Mouse (Mus musculus) layer of hippocampus, adult 9-10 months (tissue): ENCODE measurements around the gene Mbnl2.

Source experiments
- DNase-seq: peaks from one replicate; pipeline ENCODE4 v3.0.0; 2022; ENCODE audit warnings: low spot score

Gene Mbnl2

DNA sequence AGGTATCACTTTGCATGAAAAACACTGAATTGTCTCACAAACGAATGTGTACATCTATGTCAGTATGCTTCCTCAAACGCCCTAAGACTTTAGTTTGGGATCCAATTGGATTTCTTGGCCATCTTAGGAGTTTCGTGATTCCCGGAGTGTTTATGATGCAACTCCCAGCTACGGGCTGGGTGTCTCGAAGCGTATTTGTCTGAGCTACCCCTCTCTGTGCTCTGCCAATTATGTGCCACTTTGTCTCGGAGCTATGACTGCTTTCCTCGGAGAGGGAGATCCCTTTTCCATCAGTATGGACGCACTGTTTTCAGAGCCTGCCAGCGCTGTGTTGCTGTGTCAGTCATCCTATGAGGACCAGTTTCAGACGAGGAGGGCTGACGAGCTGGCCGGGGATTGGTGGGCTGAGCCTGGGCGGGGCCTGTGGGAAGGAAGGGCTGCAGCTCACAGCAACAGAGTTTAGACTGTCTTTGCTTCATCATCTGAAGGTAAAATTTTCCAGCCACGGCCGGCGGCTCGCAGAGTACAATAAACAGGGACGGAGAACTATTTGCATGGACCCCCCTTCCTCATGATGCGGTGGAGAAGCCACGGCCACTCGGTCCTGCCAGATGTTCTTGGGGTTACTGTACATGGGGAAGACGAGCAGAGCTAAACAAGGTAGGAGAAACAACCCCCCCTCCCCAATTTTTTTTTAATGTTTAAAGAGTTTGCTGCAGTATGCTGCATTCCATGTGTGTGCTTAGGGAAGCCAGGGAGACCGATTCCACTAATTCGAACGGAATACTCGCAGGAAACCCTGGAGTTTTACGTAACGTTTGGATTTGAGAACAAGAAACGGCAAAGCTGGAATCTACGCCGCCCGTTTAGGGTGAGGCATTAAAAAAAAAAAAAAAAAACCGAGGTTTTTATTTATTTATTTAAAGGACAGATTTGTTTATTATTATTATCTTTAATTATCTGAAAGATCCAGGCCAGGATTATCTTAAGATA is at the start of gene Mbnl2:
Gene Mbnl2 (plus strand): TSS at position 424 of the 993 bp plus-strand sequence.
- DNase-seq, result peak; percentile 86

DNA sequence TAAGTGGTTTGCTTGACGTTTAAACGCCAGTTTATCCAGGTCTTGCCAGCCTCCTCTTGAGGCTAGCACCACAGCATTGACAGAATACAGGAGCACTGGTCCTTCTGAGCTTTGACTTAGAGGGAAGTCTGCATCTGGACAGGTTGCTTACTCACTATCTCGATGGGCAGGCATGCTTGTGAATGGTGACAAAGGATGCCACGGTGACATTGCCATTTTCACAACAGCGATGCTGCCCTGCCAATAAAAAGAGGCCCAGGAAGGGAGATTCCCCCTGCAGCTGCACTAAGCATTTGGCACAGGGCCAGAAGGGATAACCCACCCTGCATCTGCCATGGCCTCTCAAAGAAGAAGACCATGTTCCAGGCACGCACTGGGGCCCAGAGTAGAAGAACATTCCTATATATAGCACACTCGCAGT is 43.4 kb upstream of the Mbnl2 start:
- no peak for DNase-seq

DNA sequence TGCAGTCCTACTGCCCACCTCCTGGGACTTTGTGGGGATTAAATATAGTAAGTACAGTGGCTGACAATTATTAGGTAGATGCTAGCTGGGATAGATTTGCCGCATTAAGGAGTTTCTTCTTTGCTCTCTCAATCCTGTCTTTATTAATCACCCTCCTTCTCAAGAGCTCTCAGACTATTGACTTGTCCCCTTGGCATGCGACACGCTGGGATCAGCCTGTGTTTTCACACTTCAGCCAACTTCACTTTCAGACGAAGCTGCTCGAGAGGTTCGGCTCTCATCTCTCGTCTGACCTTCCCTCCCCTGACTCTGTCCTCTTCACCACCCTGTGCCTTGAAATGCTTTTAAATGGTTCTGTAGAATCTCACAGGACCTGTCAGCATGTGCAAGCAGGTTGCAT is 39.9 kb upstream of the Mbnl2 start:
- DNase-seq, result no peak

DNA sequence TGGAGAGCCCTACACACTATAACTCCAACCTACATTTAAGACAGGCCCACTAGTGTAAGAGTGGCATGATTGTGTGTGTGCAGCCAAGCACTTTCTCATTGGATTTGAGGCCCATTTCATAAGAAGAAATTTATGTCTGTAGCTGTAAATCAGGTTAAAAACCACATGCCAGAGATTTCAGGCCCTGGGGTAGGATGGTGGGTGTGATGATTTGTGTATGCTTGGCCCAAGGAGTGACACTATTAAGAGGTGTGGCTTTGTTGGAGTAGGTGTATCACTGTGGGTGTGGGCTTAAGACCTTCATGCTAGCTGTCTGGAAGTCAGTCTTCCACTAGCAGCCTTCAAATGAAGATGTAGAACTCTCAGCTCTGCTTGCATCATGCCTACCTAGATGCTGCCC is 37.0 kb upstream of the Mbnl2 start:
- no peak for DNase-seq

DNA sequence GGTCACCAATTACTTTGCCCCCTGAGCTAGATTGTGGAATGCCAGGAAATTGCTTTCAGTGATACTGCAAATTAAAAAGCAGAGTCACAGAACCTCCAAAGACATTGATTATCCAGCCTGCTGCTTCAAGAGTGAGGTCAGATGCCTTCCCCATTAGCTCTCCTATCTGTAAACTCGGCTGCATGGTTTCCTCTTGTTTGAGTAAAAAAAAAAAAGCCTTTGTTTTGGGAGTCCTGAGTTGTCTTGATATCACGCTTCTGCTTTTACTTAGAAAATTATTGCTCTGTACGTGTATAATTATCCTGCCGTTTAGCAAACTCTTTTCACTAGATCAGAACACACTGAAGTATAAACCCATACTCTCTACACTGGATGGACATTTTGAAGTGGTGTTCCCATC is 35.3 kb upstream of the Mbnl2 start:
- DNase-seq, result no peak

DNA sequence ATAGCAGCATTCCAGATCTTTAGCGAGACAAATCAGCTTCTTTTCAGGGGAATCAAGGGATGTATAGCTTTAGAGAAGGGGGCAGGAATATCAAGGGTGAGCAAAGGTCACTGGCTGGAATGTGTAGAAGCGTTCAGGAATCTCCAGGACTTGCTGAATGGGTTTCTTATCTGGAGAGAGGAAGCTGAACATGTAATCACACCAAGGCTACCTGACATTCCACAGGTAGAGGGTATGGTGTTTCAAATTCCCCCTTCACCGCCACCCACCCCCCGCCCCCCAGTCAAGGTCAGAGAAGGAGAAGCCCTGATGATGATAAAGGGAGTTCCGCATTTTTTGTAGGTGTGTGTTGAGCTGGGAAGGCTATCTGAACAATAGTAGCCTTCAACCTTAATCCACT is 32.8 kb upstream of the Mbnl2 start:
- DNase-seq, result no peak

DNA sequence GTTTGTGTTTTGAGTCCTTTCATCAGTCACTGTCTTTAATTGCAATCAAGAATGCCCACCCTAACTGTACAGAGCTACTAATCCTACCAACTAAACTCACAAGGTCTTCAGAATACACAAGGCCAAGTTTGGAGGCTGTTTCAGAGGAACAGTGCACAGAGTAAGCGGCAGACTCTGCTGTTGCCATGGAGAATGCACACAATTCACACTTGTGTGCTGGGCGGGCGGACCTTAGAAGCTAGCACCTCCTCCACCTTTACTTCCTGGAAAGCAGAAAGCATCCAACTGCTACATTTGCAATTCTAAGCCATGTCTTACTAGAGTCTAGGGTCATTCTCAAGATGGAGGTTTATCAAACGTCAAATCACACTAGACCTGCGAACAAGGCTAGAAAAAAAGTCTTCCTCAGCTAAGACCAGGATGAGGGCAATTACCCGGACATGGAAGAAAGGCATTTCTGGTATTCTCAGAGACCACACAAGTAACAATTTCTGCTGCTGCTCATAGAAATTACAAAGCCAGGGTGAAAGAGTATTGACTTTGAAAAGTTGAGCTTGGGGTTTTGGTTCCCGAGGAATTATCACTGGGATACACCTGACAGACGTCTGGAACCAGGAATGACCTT is 30.3 kb upstream of the Mbnl2 start:
- no peak for DNase-seq

DNA sequence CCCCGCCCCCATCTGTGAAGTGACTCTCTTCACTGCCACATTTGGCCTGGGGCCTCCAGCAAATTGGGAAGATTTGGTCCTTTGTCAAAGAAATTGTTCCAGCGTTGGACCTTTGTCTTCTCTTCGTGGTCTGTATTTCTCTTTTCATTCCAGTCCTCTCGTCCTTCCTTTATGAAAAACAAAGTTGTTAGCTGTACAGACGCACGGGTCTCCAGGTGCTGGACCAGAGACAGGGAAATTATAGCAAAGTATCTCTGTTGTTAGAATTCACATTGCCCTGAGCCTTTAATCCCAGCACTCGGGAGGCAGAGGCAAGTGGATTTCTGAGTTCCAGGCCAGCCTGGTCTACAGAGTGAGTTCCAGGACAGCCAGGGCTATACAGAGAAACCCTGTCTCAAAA is 22.1 kb upstream of the Mbnl2 start:
- DNase-seq, result no peak

DNA sequence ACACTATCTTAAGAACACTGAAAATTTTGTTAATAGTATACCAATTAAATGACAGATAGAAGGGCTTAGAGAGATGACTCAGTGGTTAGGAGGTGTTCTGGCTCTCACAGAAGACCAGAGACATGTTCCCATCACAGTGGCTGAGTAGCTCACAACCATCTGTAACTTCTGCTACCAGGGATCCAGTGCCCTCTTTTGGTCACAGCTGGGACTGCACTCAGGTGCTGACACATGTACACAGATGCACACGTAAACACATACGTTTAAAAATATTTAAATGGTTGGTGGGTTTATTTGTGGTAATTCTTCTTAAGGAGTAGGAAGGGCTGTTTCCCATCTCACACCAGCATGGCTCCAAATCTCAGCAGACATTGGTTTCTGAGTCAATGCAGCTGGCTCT is 19.3 kb upstream of the Mbnl2 start:
- no peak for DNase-seq

DNA sequence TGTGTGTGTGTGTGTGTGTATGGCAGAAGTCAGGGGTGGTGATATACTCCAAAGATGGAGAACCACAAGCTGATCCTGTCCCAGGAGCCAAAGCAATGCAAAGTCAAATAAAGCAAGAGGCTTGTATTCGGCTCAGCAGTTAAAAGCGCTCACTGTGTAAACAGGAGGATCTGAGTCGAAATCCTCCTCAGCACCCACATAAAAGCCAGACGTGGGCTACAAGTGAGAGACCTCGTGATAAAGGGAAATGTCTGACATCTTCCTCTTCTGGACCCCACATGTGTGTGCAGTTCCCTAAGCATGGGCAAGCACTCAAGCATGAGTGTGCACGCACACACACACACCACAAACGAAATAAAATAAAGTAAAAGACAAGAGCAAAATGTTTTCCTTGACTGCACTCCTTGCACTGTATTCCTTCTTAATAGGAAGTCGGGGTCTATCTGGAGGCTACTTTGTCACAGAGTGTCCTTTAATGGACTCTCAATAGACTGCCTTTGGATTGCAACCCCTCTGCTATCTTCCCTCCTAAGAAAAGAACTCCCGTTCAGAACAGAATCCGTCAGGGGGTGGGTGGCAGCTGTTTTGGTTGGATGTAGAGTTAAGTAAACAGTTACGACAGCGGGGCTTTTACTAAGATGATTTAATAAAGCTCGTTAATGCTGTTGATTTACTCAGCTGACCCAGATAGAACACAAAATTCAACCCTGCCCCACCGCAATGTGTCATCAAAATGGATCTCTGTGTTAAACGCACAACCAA is 18.7 kb upstream of the Mbnl2 start:
- DNase-seq, result no peak

DNA sequence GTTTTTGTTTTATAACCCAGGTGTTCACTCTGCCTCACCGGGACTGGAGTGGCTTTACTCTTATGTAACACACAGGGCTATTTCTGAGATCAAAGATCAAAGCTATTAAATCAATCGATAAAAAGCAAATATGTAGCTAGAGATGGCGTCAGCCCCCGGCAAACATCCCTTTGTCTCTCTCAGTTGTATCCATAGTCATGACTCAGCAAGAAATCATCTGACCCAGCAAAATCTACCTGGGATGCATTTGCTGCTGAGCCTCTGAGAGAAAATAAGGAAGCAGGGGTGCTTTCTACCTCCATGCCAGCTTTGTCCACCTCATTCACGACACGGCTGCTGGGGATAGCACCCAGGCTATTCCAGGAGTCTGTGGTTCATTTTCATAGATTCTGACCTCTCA is 18.0 kb upstream of the Mbnl2 start:
- no peak for DNase-seq

DNA sequence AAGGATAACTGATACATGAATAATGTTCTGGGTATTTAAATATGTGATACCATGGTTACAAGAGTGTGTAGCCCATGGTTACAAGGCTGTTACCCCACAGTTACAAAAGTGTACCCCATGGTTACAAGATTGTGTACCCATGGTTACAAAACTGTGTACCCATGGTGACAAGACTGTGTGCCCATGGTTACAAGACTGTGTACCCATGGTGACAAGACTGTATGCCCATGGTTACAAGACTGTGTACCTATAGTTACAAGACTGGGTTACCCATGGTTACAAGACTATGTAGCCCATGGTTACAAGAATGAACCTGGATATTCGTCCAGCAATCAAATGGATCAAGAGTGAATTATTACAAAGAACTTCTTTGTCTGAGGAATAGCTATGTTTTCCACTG is 16.0 kb upstream of the Mbnl2 start:
- no peak for DNase-seq

DNA sequence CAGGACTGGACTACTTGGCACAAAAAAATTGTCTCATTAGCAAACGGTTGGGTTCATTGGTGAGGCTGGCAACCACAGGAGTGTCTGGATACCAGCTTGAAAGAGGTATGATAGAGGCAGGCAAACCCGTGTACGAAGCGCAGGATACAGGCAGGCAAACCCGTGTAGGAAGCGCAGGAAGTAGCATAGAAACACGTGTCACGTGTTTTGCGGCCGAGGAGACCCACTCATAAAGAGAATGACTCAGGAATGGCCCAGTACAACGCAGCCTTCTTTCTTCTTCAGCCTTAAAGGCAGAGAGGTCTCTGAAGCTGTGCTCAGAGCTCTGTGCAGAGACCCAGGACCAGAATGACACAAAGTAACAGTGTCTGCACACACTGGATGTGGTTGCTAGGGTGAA is 13.9 kb upstream of the Mbnl2 start:
- DNase-seq, result no peak

DNA sequence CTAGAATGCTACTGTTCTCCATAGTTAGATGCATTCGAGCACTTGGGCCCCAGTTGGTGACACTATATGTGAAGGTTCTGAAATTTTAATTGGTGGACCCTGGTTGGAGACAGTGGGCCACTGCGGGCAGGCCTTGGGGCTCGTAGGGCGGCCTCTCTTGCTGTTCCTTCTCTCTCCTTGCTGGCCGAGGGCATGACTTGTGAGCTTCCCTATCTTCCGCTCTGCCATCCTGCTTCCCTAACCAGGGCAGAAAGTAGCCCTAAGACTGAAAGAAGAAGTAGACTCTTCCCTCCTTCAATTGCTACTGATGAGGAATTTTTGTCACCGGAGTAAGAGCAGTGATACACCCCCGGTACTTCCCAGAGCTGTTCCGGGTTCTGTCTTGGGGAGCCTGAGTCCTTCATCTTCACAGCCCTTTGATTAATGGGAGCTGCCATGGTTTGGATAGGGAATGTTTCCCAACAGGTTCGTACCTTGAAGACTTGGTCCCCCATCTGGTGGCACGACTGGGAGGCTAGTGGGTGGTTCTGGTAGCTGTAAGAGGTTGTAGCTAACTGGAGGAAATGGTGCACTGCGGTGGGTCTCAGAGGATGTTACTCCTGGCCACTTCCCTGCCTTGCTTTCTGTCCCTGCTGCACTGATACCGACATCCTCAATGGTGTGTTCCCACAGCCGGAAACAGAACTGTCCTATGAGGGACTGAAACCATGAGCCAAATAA is 12.6 kb upstream of the Mbnl2 start:
- DNase-seq, result no peak

DNA sequence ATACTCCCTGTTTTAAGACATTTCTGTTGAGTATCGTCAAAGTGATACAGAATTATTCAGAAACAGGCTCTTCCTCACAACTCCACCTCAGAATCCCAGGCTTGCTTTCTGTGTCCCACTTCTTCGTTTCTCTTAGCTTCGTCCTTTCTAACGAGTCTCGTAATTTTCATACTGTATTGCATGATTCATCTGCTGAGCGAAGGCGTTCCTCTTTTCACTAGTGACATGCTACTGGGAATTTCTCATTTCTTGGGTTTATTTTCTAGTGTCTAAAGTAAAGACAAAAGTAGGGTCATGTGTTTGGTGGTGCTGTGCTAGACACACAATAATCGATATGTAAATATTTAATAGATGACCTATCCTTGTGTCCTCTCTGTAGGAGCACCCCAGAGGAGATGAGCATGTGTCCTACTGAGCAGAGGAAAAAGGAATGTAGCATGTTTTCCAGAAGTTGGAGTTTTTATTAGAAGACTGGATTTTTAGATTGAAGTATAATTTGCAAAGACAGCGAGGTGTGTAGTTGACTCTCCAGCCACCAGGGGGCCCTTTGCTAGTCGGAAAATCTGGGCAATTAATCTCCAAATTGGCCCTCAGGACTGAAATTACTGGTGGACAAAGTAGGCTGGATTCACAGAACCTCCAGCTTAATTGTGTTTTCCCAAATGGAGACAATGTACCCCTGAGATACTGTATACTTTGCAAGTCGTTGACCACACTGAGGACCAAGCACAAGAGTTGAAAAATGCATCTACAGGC is 11.9 kb upstream of the Mbnl2 start:
- no peak for DNase-seq

DNA sequence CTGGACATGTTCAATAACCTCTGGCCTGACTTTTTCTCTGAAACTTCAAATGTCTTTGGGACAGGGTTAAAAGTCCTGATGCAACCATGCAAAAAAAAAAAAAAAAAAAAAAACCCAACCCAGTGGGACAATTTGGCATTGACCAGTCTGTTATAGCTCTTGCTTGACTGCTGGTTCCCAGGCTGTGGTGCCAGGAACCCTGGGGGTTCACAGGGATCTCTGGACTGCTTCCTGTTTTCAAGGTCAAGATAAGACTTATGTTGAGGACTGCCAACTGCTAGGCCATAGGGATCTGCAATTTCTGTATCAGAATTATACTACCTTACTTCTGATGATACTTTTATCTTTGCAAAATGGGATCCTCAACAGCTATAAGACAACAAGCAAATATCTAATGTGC is 9.6 kb upstream of the Mbnl2 start:
- no peak for DNase-seq

DNA sequence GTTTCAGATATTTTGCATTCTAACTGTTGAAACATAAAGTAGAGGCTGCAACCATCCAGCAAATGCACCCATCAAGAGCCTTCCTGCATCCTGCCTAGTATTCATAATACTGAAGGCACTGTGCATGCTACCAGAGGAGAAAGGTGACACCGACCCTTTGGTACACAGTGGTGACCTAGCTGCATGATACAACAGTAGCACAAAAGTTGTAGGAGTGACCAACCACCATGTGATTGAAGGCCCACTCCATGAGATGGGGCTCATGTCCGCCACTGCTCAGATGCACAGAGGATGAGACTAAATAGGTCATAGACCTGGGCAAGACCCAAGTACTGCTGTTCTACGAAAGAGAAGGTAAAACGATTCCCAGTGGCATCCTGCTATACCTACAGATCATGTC is 8.3 kb upstream of the Mbnl2 start:
- DNase-seq, result no peak

DNA sequence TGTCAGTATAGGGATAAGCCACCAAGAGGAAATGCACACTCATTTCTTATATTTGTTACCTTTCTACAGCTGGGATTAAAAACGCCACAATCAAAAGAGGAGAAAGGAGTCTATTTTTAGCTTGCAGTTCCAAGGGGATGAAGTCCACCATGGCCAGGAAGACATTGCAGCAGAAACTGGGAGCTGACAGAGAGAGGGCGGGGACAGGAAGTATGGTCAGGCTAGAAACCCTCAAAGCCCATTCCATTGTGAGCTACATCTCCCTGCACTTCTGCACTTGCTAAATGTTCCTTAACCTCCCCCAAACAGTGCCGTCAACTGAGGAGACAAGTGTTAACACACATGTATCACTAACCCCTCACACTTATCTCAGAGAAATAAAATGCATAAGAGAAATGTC is 5.4 kb upstream of the Mbnl2 start:
- no peak for DNase-seq

DNA sequence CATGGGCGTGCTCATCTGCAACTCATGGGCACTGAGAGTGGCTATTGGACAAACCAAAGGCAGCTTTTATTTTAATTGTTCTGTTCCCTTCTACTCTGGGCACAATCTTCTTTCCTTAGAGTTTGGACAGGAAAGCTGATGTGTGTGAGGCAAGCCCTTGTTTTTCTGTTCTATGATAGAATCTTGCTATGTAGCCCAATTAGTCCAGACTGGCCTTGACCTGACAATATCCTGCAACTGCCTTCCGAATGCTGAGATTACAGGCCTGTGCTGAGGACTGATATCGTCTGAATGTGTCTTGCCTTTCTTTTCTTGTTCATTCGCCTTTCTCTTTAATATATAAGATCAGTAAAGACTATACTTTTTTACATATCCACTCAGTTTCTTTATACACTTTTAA is 4.8 kb upstream of the Mbnl2 start:
- no peak for DNase-seq

DNA sequence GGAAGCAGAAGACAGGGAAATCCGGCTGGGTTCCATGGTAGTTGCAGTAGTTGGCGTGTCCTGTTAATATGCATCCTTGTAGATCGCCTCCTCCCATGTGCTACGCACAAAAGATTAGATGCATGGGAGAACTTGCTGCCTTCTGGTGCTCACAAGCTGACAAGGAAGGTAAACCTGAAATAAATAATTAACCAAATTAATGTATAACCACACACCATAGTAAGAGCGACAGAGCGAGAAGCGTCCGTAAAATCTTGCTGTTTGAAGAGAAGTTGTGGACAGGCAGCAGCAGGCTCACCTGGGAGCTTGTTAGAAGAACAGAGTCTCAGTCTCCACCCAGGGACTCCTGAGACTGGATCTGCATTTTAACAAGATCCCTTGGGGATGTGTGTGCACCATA is 4.4 kb upstream of the Mbnl2 start:
- DNase-seq, result no peak

DNA sequence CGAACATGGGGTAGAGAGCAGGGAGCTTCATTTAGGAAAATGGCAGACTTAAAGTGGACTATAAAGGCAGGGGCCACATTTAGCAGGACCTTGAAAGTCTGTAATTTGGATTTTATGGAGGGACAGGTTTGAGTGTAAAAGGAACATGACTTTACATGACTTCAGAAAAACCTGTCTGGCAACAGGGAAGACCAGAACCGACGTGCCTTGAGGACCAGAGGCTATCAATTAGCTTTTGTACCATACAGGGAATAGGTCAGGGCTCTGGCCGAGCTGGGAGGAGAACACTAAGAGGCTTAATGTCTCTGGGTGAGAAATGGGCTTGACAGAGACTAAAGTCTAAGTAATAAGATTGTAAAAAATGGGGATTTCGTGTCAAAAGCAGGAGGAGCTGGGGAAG is 1.7 kb upstream of the Mbnl2 start:
- no peak for DNase-seq
